Mouse (Mus musculus) bone marrow macrophage, adult 2 months (primary cell): ENCODE measurements around the gene Gata5.

ENCODE experiments used
- CTCF ChIP-seq: IDR thresholded peaks from 2 replicates; pipeline ENCODE4 v1.5.1; 2012; ENCODE audit warnings: low read depth, mild to moderate bottlenecking, low read length, moderate library complexity
- POLR2A ChIP-seq: IDR thresholded peaks from 2 replicates; pipeline ENCODE4 v1.6.1; 2012; ENCODE audit warnings: mild to moderate bottlenecking, low read depth, low read length, borderline replicate concordance

DNA sequence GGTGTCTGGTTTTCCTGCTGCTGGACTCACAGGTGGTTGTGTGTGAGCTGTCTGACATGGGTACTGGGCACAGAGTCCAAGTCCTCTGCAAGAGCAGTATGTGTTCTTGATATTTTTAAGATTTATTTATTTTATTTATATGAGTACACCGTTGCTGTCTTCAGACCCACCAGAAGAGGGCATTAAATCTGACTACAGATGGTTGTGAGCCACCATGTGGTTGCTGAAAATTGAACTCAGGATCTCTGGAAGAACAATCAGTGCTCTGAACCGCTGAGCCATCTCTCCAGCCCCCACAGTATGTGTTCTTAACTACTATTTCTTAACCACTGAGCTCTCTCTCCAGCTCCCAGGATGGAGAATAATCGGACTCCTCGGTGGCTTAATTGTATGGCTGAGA lies 32.3 kb downstream of the Gata5 start:
- no peak for TF ChIP-seq CTCF
- TF ChIP-seq POLR2A = no peak
